Mouse (Mus musculus) megakaryocyte-erythroid progenitor cell, adult 5 weeks (primary cell): ENCODE results near the gene 4921536K21Rik. TPM values are rescaled to one million over a fixed set of nuclear protein-coding genes. Genes with fewer than 3 reads are reported as not detected.

Experiments
- polyA plus RNA-seq: library from polyadenylated mRNA; stranded (reverse); fragments of >175 nt; gene quantifications from 2 replicates; pipeline ENCODE4 v1.2.3, GENCODE M21; 2012

Gene 4921536K21Rik
- polyA plus RNA-seq, result not detected in 2 replicates

DNA sequence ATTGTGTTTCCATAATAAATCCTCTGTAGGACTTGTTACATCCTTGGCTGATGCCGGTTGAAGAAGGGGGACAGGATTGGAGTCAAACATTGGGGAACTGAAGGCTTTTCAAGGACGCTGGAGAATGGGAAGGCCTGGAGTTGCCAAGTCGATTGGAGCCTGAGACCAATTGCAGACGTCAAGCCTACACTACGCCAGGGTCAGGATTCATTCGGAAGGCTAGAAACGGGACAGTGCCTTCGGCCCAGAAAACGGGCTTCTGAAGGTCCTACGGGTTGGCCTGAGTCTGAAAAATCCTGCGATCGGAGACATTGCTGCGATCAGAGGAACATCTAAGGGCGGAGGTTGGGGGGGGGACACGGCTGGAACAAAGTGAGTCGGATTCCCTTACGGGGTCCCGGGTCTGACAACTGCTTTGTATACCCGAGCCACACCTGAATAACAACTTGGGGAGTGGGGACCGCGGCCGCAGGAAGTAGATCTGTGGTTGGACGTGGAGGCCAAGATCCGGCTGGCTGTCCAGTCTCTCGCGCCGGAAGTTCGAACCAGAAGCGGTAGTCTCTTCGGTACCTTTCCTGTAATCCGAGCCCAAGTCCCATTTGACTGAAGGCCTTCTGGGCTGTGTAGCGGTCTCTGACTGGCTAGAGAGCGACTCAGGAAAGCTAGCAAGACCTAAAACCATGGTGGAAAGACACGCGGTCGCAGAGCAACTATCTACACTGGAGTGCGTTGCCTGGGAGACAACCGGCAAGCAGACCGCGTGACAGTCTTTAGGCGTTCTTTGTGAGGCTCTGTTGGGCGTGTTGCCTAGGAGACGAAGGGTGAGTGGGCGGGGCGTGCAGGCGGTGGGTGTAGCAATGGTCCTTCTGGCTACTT is at the start of gene 4921536K21Rik, which contains the start of gene Dusp18:
4921536K21Rik (minus strand) TSS at position 693 of the 876 bp plus-strand sequence.
Dusp18 (plus strand) TSS at position 835 of the 876 bp plus-strand sequence.

DNA sequence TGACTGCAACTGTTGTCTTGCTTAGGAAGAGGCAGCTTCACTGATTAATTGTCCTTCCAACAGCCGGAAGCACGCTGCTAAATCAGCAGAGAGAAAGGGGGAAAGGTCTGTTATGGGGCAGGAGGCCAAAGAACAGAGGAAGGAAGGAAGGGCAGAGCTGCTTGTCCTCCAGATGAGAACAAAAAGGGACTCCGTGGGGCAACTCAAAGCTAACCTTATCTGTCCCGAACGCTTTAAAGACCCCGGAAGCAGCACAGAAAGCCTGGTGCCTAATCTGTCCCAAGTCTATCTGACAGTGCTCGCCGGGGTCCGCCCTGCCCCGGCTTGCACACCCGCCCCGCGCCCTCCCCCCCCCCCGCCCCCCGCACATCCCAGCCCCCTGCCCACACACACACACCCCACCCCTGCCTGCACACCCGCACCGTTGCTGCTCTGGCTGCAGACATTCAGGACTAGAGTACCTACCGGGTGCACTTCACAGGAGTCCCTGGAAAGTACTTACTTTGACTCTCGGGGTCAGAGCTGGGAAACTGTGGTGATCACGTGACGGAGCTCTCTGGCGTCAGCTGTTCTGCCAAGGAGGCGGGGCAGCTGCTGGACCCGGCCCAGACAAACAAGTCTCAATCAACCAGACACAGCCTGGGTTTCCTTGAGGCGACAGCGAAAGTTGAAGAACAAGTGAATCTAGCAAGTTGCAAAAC is 36.8 kb upstream of the 4921536K21Rik start, which contains the start of gene Tcn2:
Tcn2 (minus strand) TSS at position 649 of the 701 bp plus-strand sequence.

DNA sequence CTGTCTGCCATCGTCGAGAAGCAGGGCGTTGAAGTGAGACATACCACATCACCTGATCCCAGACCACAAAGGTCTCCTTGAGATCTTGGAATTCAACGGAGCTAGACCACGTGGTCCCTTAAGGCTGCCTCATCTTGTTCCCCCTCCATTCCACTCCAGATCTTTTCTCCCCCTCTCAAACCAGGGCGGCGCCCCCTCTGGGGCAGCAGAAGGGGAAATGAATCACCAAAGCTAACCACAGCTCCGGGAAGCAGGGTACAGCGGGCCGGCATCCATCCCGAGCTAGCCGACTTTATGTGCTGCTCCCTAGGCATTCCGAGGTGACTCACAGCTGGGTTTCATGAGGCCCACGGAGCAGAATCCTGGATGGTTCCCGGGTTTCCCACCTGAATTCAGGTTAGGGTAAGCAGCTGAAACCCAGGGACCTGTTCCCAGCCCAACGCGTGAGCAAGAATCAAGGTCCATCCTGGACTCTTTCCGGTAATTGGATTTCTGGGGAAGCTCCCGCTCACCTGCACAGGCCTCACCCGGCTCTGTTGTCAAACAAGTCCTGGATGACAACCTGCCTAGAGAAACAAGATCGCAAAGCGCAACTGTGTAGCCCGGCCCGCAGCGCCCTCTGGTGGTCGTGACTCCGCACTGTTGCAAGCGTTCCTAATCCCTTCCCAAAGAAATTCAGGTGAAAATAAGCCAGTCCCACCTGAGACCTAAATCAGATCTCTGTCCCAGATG is 19.4 kb upstream of the 4921536K21Rik start, which contains the start of gene Slc35e4:
Slc35e4 (minus strand) TSS at position 556 of the 732 bp plus-strand sequence.

DNA sequence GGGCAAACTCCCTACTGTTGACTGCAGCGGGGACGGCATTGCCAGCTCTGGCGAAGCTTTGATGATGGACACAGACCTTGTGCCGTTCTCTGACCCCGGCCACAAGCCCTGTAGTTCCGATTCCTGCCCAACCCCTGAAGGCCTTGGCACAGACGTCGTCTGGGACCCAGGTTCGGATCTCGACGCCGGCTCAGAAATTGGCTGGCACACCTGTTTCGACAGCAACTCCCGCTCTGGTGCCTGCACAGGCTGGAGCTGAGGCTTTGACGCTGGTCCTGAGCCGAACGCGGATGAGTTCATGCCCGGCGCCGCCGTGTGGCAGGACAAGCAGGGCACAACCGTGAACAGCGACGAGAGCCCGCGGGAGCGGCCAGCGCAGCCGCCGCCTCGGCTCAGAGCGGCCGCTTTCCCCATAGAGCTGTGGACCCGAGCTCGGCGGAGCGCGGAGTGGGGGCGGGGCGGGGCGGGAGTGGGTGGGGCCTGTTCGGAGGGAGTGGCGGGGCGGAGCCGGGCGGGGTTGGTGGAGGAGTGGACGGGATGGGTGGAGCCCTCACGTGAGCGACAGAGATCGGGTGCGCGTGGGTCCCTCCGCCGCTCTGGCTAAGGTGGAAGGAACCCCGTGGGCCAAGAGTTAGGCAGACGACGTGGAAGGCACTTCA is 31.3 kb downstream of the 4921536K21Rik start, which contains the start of gene Osbp2:
Osbp2 (minus strand) TSS at position 450 of the 659 bp plus-strand sequence.

Other genes with a start within 250 kb of the 4921536K21Rik start
- 5.3 and 6.7 TPM in 2 replicates for gene Morc2a, start 245.9 kb downstream of the 4921536K21Rik start, polyA plus RNA-seq
- 0.02 and 0.09 TPM in 2 replicates for gene Osbp2, start 31.2 kb downstream of the 4921536K21Rik start, polyA plus RNA-seq
- 0.19 and 0.40 TPM in 2 replicates for gene Dusp18, start 142 bp upstream of the 4921536K21Rik start, polyA plus RNA-seq
- gene Slc35e4, start 19.6 kb upstream of the 4921536K21Rik start, polyA plus RNA-seq, result 21.2 and 22.1 TPM in 2 replicates
- 16.1 and 23.8 TPM in 2 replicates for gene Tcn2, start 37.1 kb upstream of the 4921536K21Rik start, polyA plus RNA-seq
- 59.0 and 68.9 TPM in 2 replicates for gene Pes1, start 68.9 kb upstream of the 4921536K21Rik start, polyA plus RNA-seq
- not detected in 2 replicates for gene 4930556J24Rik, start 81.7 kb upstream of the 4921536K21Rik start, polyA plus RNA-seq
- 0.97 and 1.1 TPM in 2 replicates for gene Gal3st1, start 88.5 kb upstream of the 4921536K21Rik start, polyA plus RNA-seq
- not detected in 2 replicates for gene Sec14l4, start 136.4 kb upstream of the 4921536K21Rik start, polyA plus RNA-seq
- not detected in 2 replicates for gene Sec14l3, start 169.7 kb upstream of the 4921536K21Rik start, polyA plus RNA-seq
- gene Mtfp1, start 200.3 kb upstream of the 4921536K21Rik start, polyA plus RNA-seq, result 13.1 and 14.4 TPM in 2 replicates
- 6.2 and 6.5 TPM in 2 replicates for gene Sec14l2, start 228.3 kb upstream of the 4921536K21Rik start, polyA plus RNA-seq
- 14.4 and 20.7 TPM in 2 replicates for gene Rnf215, start 240.1 kb upstream of the 4921536K21Rik start, polyA plus RNA-seq